Mouse (Mus musculus) ES-E14 (cell line): Measurements from ENCODE around the gene Bicra. TPM values are rescaled to one million over a fixed set of nuclear protein-coding genes. Genes with fewer than 3 reads are reported as not detected.

ENCODE experiments used
- DNase-seq: peaks from one replicate; pipeline ENCODE4 v3.0.0-alpha.2; 2013; ENCODE audit warnings: low read depth, low spot score
- H3K27ac ChIP-seq: 2 replicates; pipeline ENCODE4 v1.5.1; 2012; ENCODE audit warnings: low read depth, mild to moderate bottlenecking, low read length, moderate library complexity, mixed read lengths; ENCODE audit not compliant: poor library complexity, insufficient read depth, severe bottlenecking
- H3K36me3 ChIP-seq: 2 replicates; pipeline ENCODE4 v1.6.1; 2012; ENCODE audit warnings: mild to moderate bottlenecking, low read length, moderate library complexity, mixed read lengths; ENCODE audit not compliant: control insufficient read depth, poor library complexity, insufficient read depth, severe bottlenecking
- H3K4me1 ChIP-seq, 2 experiments: fragments of 150-350 bp in 1 of 2; sonication (generic) in 1 of 2; 2 replicates each; pipeline ENCODE4 v1.6.1; 2012; ENCODE audit warnings: low read length in 2 of 2, mild to moderate bottlenecking in 1 of 2, mixed read lengths in 1 of 2; ENCODE audit not compliant: control insufficient read depth in 2 of 2, insufficient read depth in 2 of 2, poor library complexity in 1 of 2
- H3K4me3 ChIP-seq, 2 experiments: fragments of 150-350 bp in 1 of 2; sonication (generic) in 1 of 2; 2 replicates each; pipeline ENCODE4 v1.5.1; 2012; ENCODE audit warnings: low read length in 2 of 2, low read depth in 1 of 2, mild to moderate bottlenecking in 1 of 2, mixed read lengths in 1 of 2; ENCODE audit not compliant: insufficient read depth in 1 of 2, poor library complexity in 1 of 2, severe bottlenecking in 1 of 2
- H3K9ac ChIP-seq: 2 replicates; pipeline ENCODE4 v1.6.1; 2012; ENCODE audit warnings: low read depth, mild to moderate bottlenecking, low read length, mixed read lengths; ENCODE audit not compliant: poor library complexity, insufficient read depth, severe bottlenecking
- H3K9me3 ChIP-seq: fragments of 150-350 bp; sonication (generic); 2 replicates; pipeline ENCODE4 v1.6.1; 2012; ENCODE audit warnings: low read depth, mild to moderate bottlenecking, low read length; ENCODE audit not compliant: control insufficient read depth, insufficient read depth
- CHD2 ChIP-seq: IDR thresholded peaks from 2 replicates; pipeline ENCODE4 v1.6.1; 2014; ENCODE audit warnings: mild to moderate bottlenecking, low read depth, low read length, inconsistent platforms
- HCFC1 ChIP-seq: IDR thresholded peaks from 2 replicates; pipeline ENCODE4 v1.6.1; 2012; ENCODE audit warnings: low read length, inconsistent platforms, borderline replicate concordance; ENCODE audit not compliant: insufficient read depth
- MAFK ChIP-seq: IDR thresholded peaks from 2 replicates; pipeline ENCODE4 v1.6.1; 2014; ENCODE audit warnings: mild to moderate bottlenecking, low read depth, low read length, inconsistent platforms; ENCODE audit not compliant: insufficient read depth
- ZC3H11A ChIP-seq: IDR thresholded peaks from 2 replicates; pipeline ENCODE4 v1.6.1; 2012; ENCODE audit warnings: low read depth, mild to moderate bottlenecking, inconsistent platforms, low read length, borderline replicate concordance
- ZNF384 ChIP-seq: IDR thresholded peaks from 2 replicates; pipeline ENCODE4 v1.6.1; 2012; ENCODE audit warnings: low read depth, low read length, inconsistent platforms
- in situ Hi-C, 2 experiments: fragments of 600-800 bp; cut with MboI; formaldehyde crosslinking; loops; one replicate each; pipeline ENCODE4 v1.15.1; 2025; ENCODE audit warnings: low sequenced_read_pairs in 2 of 2, inconsistent platforms in 1 of 2; ENCODE audit not compliant: unreplicated experiment in 2 of 2
- total RNA-seq: library from RNA; depleted of rRNA; stranded (reverse); fragments of 300-350 nt; gene quantifications from 2 replicates; pipeline ENCODE4 v1.2.3, GENCODE M21; 2012

The Bicra gene
- total RNA-seq, 1 experiment = 3.6 TPM

DNA sequence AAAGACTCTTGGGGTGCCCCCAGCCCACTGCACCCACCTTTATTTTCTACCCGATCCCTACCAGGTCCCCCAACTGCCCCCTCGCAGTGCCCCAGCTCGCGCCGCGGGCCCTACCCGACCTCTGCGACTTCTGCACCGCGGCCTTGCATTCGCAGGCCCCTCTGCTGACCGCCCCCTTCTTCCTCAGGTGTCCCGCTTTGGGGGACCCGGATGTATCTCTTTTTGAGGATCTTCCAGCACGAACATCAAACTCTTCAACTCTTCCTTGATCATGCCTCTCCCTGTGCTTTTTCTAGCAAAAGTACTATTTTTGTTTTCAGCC is 14.3 kb upstream of the Bicra start:
- Histone ChIP-seq H3K36me3 (no peaks in the 10 kb centered on the region), H3K9me3 (no peaks in the 10 kb centered on the region), H3K4me3 (peak overlapping the region; percentile 6 to 28; a peak in 1 of 4 replicates), H3K9ac (no peak overlapping the region), H3K4me1 (peaks cover 0 to 3% of the 10 kb centered on the region in 2 experiments; a peak in 2 of 4 replicates), H3K27ac (no peak overlapping the region)
- DNase-seq = no peak
- in situ Hi-C loops = no loop called here
- TF ChIP-seq ZC3H11A (no peak), CHD2 (no peak), ZNF384 (no peak), MAFK (no peak), HCFC1 (no peak)

DNA sequence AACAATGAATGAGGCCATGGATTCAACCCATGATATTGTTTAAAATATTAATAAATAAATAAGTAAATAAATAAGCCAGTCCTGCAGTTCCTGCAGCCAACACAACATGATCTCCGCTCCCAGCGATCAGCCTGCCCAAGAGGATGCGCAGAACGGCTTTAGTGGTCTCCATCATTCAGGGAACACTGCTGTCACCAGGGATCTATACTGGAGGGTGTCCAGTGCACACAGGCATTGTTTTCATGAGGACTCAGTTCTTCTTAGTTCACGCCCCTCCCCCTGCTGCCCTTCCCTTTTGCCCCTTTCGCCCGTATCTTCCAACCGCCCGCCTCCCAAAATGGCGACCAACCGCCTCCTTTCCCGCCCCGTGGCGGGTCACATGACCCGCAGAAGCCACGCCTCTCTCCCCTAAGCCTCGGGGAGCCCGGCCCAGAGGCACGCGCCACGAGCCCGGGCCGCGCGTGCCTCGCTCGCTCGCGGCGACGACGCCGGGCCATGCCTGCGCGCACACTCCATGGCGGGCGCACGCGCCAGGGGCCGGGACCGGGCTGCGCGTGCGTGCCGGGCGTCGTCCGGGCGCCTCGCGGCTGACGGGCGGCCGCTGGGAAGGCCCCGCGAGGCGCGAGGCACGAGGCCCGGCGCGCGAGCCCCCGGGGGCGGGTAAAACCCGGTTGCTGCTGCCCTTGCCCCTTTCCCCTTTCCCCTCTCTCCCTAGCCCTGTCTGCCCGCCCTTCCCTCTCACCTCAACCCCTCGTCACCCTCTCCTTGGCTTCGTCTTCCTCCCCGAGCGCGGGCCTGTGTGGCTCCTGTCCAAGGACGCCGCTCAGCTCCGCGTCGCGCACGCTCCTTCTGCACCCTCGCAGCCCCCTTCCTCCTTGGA is 13.7 kb upstream of the Bicra start, which contains the start of gene Zfp541:
TSS of gene Zfp541 (plus strand) at position 596 of the 880 bp plus-strand sequence.
- H3K4me3 ChIP-seq = peak within 1 kb of the TSS; percentile 6 to 28; a peak in 1 of 4 replicates
- H3K4me1 ChIP-seq = peaks cover 0 to 3% of the 10 kb centered on the region in 2 experiments; a peak in 2 of 4 replicates
- H3K9ac ChIP-seq = no peak within 1 kb of the TSS
- H3K9me3 ChIP-seq = no peaks in the 10 kb centered on the region
- H3K36me3 ChIP-seq = no peaks in the 10 kb centered on the region
- H3K27ac ChIP-seq = no peak within 1 kb of the TSS
- TF ChIP-seq MAFK = no peak
- TF ChIP-seq HCFC1 = no peak
- TF ChIP-seq ZC3H11A = no peak
- TF ChIP-seq ZNF384 = no peak
- no peak for TF ChIP-seq CHD2
- in situ Hi-C loops = no loop called here
- no peak for DNase-seq

DNA sequence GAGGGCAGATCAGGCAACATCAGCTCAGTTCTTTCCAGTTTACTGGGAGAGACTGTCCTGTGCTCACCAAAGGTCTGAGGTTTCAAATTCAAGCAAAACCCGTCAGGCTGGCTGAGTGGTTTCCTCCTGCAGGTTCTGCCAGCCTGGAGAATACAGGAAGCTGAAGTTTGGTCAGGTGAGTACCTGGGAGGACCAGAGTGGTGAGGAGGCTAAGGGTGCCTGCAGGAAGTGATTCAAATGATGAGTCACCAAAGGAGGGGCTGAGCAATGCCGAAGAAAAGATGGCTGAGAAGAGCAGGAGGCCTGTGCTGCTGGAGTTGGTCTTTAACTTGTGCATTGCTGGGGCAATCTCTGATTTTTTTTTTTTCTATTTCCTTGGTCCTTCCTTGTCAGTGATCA is 9.4 kb upstream of the Bicra start:
- no peak for DNase-seq
- no peaks in the 10 kb centered on the region for H3K36me3 ChIP-seq

DNA sequence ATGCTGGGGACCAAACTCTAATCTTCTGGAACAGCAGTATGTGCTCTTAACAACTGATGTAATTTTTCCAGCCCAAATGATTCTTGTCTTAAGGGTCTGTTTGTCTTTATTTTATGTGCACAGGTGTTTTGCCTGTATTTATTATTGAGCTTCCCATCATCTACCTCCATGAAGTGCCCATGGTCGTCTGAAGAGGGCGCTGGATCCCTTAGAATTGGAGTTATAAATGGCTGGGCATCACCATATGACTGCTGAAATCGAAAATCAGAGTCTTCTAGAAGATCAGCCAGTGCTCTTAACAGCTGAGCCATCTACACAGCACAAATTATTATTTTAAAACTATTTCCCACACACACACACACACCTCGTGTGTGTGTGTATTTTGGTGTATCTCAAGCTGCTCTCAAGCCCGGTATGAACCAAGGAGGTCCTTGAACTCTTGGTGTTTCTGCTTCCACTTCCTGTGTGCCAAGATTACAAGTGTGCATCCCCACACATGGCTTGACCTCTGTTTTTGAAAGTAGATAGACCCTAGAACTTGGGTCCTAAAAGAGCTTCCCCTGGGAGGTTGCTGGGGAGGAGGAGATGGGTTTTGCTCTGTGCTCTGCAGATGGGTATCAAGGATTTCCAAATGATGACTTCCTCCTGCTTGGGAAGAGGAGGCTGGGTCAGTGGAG is 8.9 kb upstream of the Bicra start:
- no peak overlapping the region for H3K4me3 ChIP-seq
- H3K36me3 ChIP-seq = no peaks in the 10 kb centered on the region
- H3K9ac ChIP-seq = no peak overlapping the region
- TF ChIP-seq MAFK = no peak
- peak; percentile 15; the same call in 1 of the 2 replicates for TF ChIP-seq ZC3H11A
- no peak overlapping the region for H3K27ac ChIP-seq
- no peaks in the 10 kb centered on the region for H3K9me3 ChIP-seq
- no peak for DNase-seq
- in situ Hi-C loops = no loop called here
- H3K4me1 ChIP-seq = peaks cover 0 to under 1% of the 10 kb centered on the region in 2 experiments; a peak in 1 of 4 replicates

More for the DNA sequence above, 9.4 kb upstream of the Bicra start:
- peaks cover 0 to 3% of the 10 kb centered on the region in 2 experiments; a peak in 2 of 4 replicates for H3K4me1 ChIP-seq
- TF ChIP-seq HCFC1 (no peak), ZNF384 (no peak), CHD2 (no peak), MAFK (no peak), ZC3H11A (no peak)
- no peaks in the 10 kb centered on the region for H3K9me3 ChIP-seq
- no peak overlapping the region for H3K9ac ChIP-seq
- H3K4me3 ChIP-seq = no peak overlapping the region
- in situ Hi-C loops = no loop called here
- no peak overlapping the region for H3K27ac ChIP-seq
